In the genomic region with DNA sequence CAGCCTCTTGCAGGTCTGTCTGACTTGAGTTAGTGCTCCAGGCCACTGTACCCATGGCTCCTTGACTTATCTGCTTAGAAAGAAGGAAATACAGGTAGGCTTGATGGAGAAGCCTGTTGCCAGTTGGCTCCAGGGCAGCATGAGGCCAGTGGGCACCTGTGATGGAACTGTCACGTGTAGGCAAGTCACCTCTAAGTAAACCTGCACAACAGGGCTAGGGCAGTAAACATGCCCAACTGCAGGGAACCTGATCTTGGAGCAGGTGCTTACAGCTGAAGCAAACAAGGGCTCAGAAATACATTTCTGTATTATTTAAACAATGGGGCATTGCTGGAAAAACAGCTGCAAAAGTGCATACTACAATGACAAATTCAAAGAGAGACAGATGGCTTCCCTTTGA, we compare ENCODE assay signal across 19 mouse cellular contexts.
DNase-seq lines count a peak whose midpoint lies in the region; ATAC-seq lines count a peak whose summit lies in the region.
"Had no signal": no experiment of that assay in that cellular context is flagged by ENCODE, and none has a peak within 500 bp of the region (broad histone marks: within the 10 kb centered on the region; RNA-seq: fewer than 3 reads in every experiment).

No protein-coding gene starts in this region.

- H3K9me3 ChIP-seq in embryonic facial prominence, embryonic 14.5 days (ENCODE audit: control insufficient read depth, low read length) = no peaks in the 10 kb centered on the region
- no peaks in the 10 kb centered on the region for H3K9me3 ChIP-seq in embryonic facial prominence, embryonic 10.5 days
- H3K9me3 ChIP-seq in embryonic facial prominence, embryonic 15.5 days (replicated peaks) = no peaks in the 10 kb centered on the region
- H3K9me3 ChIP-seq: G1E had no signal

- ATAC-seq in embryonic facial prominence, embryonic 14.5 days (ENCODE audit: low read depth) = peak; percentile 77; the same call in 1 of the 2 replicates
- ATAC-seq in embryonic facial prominence, embryonic 15.5 days (ENCODE audit: insufficient number of reproducible peaks, low FRiP score, low TSS enrichment, low read depth) = peak; percentile 51; the same call in 1 of the 2 replicates
- ATAC-seq: activated CD4-positive, CD25-positive, alpha-beta regulatory T cell, adult 4 months; CD4-positive, CD25-positive, alpha-beta regulatory T cell, adult 4 months; Patski had no signal

- WGBS in embryonic facial prominence, embryonic 14.5 days = 44% methylated on average over 1 of the region's 1 CpGs
- WGBS in embryonic facial prominence, embryonic 10.5 days = 72% methylated on average over 1 of the region's 1 CpGs
- WGBS in embryonic facial prominence, embryonic 15.5 days = 48% methylated on average over 1 of the region's 1 CpGs

- H3K27ac ChIP-seq in embryonic facial prominence, embryonic 14.5 days (replicated peaks; ENCODE audit: low read depth, low read length) = no peak overlapping the region
- no peak overlapping the region for H3K27ac ChIP-seq in embryonic facial prominence, embryonic 10.5 days (replicated peaks)
- H3K27ac ChIP-seq in embryonic facial prominence, embryonic 15.5 days (replicated peaks) = no peak overlapping the region

- H3K36me3 ChIP-seq in embryonic facial prominence, embryonic 14.5 days (ENCODE audit: control insufficient read depth, insufficient read depth, low read length) = no peaks in the 10 kb centered on the region
- no peaks in the 10 kb centered on the region for H3K36me3 ChIP-seq in embryonic facial prominence, embryonic 10.5 days (replicated peaks)
- H3K36me3 ChIP-seq in embryonic facial prominence, embryonic 15.5 days = no peaks in the 10 kb centered on the region
- H3K36me3 ChIP-seq: G1E had no signal

- DNase-seq in embryonic facial prominence, embryonic 14.5 days (ENCODE audit: low spot score) = peak; percentile 49
- DNase-seq in embryonic facial prominence, embryonic 10.5 days (ENCODE audit: low spot score) = no peak
- DNase-seq in right cerebral cortex, postnatal 36 days (ENCODE audit: low spot score in 2 of 2) = no peak
- DNase-seq: adrenal gland, adult 2 months; adrenal gland, adult 8-10 months; adrenal gland, postnatal 10 days; adrenal gland, postnatal 14 days; adrenal gland, postnatal 25 days; adrenal gland, postnatal 36 days; B cell, adult 2 months; cerebellum, adult 11 months; cerebellum, adult 11-12 months; cerebellum, adult 18-20 months had no signal

- no peaks in the 10 kb centered on the region for H3K4me1 ChIP-seq in embryonic facial prominence, embryonic 14.5 days (ENCODE audit: control insufficient read depth, insufficient read depth, low read length)
- no peaks in the 10 kb centered on the region for H3K4me1 ChIP-seq in embryonic facial prominence, embryonic 10.5 days
- no peaks in the 10 kb centered on the region for H3K4me1 ChIP-seq in embryonic facial prominence, embryonic 15.5 days

- no peak overlapping the region for H3K4me3 ChIP-seq in embryonic facial prominence, embryonic 14.5 days (ENCODE audit: low read depth, low read length)
- H3K4me3 ChIP-seq in embryonic facial prominence, embryonic 10.5 days = no peak overlapping the region
- no peak overlapping the region for H3K4me3 ChIP-seq in embryonic facial prominence, embryonic 15.5 days (replicated peaks)

- H3K27me3 ChIP-seq in embryonic facial prominence, embryonic 14.5 days (replicated peaks; ENCODE audit: control insufficient read depth, insufficient read depth, low read length) = no peaks in the 10 kb centered on the region
- no peaks in the 10 kb centered on the region for H3K27me3 ChIP-seq in embryonic facial prominence, embryonic 10.5 days (replicated peaks; ENCODE audit: low read depth, poor library complexity, severe bottlenecking)
- H3K27me3 ChIP-seq in embryonic facial prominence, embryonic 15.5 days = no peaks in the 10 kb centered on the region
- H3K27me3 ChIP-seq: CH12.LX, Patski had no signal

- no peak overlapping the region for H3K4me2 ChIP-seq in embryonic facial prominence, embryonic 14.5 days (ENCODE audit: low read depth, low read length)
- H3K4me2 ChIP-seq in embryonic facial prominence, embryonic 15.5 days (replicated peaks) = no peak overlapping the region

- H3K9ac ChIP-seq in embryonic facial prominence, embryonic 14.5 days (ENCODE audit: low read depth, low read length) = no peak overlapping the region
- no peak overlapping the region for H3K9ac ChIP-seq in embryonic facial prominence, embryonic 15.5 days
